Mouse (Mus musculus): ENCODE measurements around the gene Nsun7.
"Not testable (repeated sequence)": the region's sequence is repeated elsewhere in the genome, so short reads cannot be mapped to it uniquely, and the experiment has no call there.

The Nsun7 gene

DNA sequence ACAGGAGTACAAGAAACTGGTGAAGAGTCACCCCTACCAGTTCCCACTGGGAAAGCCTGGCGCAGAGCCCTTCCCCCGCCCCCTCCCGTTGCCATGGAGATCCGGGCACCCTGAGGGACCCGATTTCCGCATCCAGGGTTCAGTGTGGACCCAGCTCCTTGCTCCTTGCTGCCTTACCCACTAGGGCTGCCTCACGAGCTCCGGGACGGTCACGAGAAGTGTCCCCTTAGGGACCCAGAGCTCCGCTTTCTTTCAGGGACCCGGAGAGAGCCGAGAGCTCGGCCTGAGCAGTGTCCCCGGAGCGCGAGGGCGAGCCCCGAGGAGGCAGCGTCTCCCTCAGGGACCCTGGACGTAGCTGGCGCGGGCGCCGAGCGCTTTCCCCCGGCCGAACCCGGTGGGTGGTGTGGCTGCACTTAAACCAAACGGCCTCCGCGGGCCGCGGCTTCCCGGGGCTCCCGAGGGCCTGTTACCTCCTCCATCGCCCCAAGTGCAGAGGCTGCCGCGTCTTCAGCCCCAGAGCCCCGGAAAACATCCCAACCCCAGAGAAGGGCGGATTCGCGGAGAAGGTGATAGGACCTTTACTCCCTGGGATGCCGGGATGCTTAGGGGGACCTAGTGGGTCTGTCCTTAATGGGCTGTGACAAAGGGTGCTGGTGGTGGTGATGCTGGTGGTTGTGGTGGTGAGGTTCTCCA lies at the start of gene Nsun7:
Nsun7 (plus strand) TSS at position 142 of the 693 bp plus-strand sequence.
- no peak for DNase-seq (ENCODE audit: extremely low spot score, low read depth, low spot score)

DNA sequence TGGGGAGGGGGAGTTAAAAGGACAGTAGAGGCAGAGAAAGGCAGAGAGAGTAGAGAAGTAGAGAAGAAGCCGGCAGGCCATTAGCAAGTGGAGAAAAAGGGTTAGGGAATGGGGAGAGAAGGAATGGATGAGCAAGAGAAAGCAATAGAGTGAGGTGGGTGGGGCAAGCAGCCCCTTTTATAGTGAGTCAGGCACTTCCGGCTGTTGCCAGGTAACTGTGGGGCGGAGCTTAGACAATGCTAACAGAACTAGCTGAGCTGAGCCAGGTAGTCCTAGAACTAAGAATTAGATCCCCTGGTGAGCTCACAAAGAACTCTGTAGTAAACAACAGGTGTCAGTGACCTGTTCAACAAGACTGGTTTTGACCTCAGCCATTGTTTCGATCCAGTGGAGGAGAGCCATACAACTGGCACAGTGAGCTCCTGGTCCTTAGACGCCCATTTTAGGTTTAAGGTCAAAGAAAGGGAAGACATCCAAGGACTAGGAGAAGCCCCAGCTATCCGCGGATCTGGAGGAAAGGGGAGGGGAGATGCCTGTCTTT lies 45.2 kb upstream of the Nsun7 start:
- no peak for DNase-seq (ENCODE audit: extremely low spot score, low read depth, low spot score)

DNA sequence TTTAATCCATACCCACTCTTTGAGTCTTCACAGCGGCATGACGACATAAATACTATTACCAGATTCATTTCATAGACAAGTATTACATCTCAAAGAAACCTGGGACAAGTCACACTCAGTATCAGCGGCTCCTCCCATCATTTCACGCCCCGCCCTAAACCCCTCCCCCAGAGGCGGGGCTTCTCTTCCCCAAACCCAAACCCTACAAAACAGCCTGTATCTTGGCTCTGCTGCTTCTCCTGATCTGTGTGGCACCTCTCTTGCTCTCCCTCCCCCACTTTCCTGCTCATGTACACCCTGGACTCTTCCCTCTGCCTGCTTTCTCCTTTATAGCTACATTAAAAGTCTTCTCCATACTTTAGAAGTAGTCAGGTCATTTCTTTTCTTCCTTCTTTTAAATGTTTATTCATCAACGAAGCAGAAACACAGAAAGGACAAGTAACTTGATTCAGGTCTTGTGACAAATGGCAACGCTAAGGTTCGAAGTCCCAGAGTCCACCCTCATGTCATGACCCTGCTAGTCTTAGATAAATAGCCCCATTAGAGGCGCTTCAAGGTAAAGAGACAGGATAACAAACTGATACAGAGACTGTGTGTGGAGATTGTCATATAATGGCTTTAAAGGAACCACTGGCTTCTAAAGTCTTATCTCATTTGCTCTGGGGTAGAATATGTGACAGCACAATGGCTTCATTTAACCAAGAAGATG lies 44.0 kb upstream of the Nsun7 start:
- no peak for DNase-seq (ENCODE audit: extremely low spot score, low read depth, low spot score)

DNA sequence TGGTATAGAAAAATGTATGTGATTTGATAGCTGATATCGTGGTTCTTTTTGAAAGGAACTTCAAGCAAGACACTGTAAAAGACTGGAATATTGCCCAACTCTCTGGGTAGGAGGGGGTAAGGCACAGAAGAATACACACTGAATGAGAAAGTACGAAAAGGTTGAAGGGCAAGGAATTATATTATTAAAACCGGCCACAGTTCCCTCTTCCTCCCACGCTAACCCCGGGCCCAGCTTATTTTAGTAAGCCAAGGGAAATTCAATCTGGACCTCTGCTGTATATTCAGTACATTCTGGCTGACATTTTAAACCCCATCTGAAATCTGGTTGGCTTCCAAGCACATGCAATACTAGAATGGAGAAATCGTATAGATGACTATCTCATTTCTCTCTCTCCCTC lies 40.0 kb upstream of the Nsun7 start:
- no peak for DNase-seq (ENCODE audit: extremely low spot score, low read depth, low spot score)

DNA sequence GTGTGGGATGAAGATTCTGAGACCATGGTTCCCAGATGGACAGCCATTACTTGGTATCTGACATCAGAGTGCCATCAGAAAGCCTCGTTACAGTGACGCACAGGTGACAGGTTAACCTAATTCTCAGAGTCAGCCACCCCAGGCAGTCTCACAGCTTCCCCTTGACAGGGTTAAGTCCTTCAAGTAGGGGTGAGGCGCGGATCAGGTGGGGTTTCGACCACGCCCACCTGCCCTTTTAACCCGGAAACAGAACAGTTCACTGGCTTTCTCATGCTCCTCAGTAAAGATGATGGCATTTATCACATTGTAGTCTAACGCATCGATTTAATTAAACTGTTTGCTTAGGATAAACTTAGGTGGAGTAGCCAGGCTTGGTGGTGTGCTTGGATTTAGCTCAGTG lies 39.1 kb upstream of the Nsun7 start:
- no peak for DNase-seq (ENCODE audit: extremely low spot score, low read depth, low spot score)

DNA sequence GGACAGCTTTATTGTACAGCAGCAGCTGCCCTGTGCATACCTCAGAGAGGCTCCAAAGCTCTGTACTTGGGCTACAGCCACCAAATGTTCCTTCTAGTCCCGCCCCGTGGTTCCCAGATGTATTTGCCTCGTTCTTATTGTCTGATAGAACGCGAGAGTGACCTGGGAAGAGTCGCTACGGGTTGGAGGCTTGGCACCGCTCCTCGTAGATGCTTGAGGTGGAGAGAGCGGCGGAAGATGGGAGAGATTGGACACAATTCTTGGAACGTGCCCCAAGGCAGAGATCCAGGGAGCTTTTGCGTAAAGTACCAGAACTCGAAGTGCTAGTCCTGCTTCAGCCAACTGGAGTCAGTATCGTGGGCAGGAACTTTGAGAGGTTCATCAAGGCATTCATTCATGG lies 36.8 kb upstream of the Nsun7 start:
- DNase-seq (ENCODE audit: extremely low spot score, low read depth, low spot score) = no peak

DNA sequence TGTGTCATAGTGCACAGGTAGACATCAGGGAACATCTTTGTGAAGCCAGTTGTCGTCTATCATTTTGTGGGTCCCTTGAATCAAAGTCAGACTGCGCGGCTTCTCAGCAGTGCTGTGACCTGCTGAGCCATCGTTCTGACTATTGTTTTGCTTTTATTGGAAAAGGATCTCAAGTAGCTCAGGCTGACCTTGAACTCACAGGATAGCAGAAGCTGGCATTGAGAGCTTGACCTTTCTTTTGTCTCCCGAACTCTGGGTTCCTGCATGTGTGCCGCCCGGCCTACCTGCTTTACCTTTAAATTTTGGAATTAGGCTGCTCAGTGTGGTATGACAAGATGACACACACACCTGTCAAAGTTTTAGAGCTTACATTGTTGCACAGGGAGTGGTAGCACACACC lies 33.2 kb upstream of the Nsun7 start:
- DNase-seq (ENCODE audit: extremely low spot score, low read depth, low spot score) = no peak

DNA sequence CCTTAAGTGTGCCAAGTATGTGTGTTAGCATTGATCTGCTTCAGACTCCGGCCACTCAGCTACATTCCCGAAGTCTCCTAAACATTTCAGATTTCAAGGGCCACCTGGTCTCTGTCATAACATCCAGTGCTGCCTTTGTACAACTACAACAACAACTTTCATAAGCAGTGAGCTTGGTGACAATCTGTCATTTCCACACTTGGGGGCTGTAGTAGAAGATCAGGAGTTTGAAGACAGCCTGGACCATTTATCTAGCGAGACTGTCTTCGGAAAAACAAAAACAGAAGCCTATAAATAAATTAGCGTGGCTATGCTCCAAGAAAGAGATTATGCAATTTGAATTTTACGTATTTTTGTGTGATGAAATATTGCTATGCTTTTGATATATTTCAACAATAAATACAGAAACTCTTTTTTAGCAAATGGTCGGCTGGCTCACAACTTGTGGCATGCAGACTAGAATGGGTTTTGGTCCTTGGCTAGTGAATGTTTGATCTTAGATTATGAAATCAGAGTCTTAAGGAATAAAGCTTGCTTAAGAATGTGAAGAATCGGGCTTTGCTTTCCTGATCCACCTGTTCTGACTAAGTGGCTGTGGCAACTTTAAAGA lies 27.9 kb upstream of the Nsun7 start:
- no peak for DNase-seq (ENCODE audit: extremely low spot score, low read depth, low spot score)

DNA sequence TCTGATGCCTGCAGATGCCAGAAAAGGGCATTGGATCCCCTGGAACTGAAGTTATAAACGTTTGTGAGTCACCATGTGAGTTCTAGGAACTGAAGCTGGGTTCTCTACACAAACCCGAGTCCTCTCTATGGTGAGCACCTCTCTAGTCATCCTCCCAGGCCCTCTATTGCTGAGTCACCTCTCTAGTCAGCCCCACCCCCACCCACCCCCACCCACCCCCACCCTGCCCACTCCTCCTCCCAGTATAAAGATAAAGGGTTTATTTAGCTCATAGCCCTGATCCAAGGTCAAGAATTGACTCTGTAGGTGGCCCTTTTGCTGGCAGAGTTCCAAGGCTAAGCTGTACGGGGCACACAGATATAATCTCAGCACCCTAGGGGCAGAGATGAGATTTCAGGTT lies 27.2 kb upstream of the Nsun7 start:
- DNase-seq (ENCODE audit: extremely low spot score, low read depth, low spot score) = no peak

DNA sequence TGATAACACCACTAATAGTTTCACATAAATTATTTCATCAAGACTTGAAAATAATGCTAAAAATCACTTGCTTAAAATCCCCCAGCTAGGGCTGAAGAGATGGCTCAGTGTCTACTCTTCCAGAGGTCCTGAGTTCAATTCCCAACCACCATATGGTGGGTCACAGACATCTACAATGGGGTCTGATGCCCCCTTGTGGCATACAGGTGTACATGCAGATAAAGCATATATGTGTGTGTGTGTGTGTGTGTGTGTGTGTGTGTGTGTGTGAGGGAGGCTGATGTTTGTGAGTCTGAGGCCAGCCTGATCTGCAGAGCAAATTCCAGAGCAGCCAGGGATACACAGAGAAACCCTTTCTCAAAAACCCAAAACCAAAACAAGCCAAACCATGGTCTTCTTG lies 17.8 kb upstream of the Nsun7 start:
- DNase-seq (ENCODE audit: extremely low spot score, low read depth, low spot score) = no peak

DNA sequence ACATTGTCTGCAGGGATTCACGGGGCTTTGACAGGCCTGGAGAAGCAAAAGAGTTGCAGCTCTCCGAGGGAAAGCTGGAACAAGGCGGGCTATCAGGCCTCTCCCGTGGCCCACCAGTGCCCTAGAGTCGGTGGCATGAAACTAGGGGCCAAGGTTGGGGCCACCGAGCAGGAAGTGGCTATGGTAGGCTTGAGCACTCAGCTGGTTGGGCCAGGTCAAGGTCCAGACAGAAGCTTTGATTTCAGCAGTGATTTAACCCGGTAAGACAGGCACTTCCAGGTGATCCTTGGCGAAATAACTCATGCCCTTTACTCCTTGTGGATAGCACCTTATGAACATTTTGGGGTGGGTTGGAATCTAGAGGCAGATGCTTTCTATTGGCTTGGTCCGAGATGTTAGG lies 16.2 kb upstream of the Nsun7 start:
- no peak for DNase-seq (ENCODE audit: extremely low spot score, low read depth, low spot score)

DNA sequence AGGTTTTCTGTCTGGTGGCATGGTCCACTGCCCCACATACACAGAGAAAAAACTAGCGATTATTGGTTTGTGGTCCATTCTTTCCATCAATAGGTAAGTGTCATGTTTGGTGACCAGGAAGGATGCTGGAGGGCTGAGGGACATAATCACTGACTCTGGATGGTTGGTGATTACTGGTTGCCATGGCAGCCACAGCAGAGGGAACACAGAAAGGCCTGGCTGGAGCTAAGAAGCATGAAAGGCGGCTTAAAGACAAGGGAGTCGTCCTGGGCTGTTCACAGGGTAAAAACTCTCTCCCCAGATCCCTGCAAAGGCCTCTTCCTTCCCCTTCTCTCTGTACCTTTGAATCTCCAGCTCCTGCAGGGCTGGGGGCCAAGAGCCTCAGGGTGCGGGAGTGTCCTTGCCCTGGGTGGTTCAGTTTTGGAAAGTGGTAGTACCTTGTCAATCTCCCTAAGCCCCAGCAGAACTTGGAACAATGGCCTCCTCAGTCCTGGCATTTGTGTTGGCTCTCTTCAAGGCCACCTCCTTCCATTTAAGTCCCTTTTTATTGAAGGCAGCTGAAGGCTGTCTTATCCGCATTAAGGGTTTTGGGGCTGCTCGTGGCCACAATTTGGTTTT lies 15.5 kb upstream of the Nsun7 start:
- no peak for DNase-seq (ENCODE audit: extremely low spot score, low read depth, low spot score)

DNA sequence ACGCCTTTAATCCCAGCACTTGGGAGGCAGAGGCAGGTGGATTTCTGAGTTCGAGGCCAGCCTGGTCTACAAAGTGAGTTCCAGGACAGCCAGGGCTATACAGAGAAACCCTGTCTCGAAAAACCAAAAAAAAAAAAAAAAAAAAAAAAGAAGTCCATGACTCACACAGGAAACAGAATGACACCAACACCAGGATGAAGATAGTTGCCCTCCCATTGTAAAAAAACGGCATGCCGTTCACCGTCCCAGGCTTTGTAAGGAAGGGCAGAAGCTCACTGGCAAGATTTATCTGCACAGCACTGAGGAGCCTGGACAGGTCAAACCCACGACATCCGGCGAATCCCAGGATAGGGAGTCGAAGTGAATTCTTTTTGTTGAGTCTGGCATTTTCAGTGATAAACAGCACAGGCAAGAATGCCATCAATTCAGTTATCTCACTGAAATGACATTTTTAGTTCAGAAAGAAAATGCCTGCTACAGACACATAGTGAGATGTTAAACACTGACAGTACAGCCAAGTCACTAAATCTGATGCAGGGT lies 13.7 kb upstream of the Nsun7 start:
- DNase-seq (ENCODE audit: extremely low spot score, low read depth, low spot score) = no peak

DNA sequence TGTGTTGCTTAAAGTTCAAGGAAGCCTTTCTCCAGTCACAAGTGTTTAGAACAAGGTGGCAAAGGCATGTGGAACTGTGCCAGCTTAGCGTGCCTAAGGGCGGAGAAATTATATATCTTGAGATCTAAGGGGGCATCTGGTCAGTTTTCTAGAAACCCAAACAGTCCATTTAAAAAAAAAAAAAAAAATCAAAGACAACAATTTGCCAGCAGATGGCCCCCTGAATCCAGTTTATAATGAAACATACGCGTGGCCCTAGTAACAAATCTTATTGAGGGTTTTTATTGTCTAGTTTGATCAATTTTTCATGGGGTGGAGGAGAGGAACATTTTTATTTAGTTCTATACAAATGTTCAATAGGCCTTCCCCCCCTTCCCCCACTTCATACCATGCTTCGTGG lies 6.5 kb upstream of the Nsun7 start:
- no peak for DNase-seq (ENCODE audit: extremely low spot score, low read depth, low spot score)

DNA sequence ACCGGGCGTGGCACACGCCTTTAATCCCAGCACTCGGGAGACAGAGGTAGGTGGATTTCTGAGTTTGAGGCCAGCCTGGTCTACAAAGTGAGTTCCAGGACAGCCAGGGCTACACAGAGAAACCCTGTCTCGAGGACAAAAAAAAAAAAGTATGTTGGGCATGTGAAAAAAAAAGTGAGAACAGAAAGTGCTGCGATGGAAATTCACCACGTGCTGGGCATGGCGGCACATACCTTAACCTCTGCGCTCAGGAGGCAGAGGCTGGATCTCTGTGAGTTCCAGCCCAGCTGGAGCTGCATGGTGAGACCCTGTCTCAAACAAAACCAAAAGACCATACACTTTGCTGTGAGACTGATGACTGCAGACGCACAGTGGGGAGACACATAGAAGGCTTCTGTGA lies 4.7 kb upstream of the Nsun7 start:
- no peak for DNase-seq (ENCODE audit: extremely low spot score, low read depth, low spot score)

DNA sequence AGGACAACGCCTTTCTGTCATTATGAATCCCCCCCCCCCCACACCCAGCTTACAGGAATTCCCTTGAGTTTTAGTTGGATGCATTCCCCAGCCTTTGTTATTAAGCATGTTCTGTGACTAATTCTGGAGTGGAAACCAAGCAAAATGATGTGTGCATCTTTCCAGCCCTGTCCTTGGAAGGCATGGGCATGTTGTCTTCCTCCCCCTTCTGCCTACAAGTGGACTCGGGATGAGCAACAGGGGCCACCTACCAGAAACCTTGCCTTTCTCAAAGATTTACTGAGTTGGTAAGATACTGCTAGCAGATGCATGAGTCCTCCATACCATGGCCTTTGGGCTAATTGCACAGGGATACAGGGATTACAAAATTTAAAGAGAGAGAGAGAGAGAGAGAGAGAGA lies 697 bp upstream of the Nsun7 start:
- DNase-seq (ENCODE audit: extremely low spot score, low read depth, low spot score) = no peak

DNA sequence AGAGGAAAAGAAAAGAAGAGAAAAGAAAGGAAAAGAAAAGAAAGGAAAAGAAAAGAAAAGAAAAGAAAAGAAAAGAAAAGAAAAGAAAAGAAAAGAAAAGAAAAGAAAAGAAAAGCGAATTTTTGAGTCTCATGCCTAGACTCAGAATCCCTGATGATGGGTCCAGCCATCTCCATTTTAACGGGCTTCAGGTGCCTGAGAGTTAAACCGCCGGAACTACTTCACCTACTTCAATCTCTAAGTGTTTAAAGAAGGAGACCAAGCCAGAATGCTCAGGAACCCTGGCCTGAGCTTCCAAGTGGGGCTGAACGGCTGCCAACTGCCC lies 304 bp upstream of the Nsun7 start:
- DNase-seq (ENCODE audit: extremely low spot score, low read depth, low spot score) = not testable (repeated sequence)

DNA sequence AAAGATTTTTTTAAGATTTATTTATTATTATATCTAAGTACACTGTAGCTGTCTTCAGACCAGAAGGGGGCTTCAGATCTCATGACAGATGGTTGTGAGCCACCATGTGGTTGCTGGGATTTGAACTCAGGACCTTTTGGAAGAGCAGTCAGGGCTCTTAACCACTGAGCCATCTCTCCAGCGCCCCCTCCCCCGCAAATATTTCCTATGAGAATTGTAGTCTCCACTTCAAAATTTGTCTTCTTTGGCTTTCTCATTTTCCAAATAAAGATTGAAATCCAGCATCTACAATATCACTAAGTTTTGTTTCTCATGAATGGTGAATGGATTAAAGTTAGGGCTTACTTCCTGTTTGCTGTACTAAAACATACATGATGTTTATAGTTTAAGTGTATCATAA lies 2.8 kb downstream of the Nsun7 start:
- no peak for DNase-seq (ENCODE audit: extremely low spot score, low read depth, low spot score)

DNA sequence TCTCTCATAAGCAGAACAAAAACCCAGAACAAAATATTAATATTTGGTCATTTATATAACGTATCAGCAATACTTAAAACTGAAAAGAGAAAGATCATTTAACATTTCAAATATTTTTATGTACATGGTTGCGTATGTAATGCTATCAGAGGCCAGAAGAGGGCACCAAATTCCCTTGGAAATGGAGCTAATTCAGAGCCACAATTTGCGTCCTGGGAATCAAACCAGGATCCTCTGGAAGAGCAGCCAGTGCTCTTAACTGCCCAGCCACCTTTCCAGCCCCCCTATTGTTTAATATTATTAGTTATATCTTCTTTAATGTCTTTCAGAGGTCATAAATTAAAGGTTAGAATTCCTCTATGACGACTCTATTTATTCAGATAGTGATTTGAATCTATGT lies 3.7 kb downstream of the Nsun7 start:
- DNase-seq (ENCODE audit: extremely low spot score, low read depth, low spot score) = no peak

DNA sequence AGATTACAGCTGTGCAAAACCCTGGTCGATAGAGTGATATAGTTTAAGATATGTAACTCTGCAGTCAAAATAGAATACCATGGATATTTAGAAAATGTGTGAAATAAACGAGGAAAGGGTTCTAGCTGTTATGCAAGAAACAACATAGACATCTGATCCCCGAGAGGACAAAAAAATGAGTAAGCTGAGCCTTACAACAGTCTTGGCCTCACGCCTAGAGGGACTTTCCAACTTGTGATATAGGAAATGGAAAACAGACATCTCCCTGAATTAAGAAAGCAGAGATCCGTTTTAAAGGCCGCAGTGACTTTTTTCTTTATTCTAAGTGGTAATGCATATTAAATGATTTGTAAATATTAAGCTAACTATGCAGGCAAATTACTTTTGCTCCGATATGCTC lies 9.9 kb downstream of the Nsun7 start:
- no peak for DNase-seq (ENCODE audit: extremely low spot score, low read depth, low spot score)

DNA sequence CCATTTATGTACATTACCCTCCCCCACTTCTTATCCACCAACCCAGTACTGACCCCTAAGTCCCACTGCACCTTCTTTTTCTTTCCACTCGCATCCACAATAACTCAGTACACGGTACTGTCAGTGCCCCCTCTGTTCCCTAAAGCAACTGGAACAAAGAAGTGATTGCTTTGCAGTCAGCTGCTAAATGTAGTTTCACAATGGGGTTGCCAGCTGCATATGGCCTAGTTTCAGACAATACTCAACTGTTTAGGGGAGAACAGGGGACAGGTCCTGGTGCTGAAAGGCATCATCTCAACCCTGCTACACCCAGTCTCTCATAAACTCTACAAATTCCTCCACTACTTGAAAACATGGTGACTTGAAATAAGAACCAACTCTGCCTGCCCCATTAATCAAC lies 11.4 kb downstream of the Nsun7 start:
- DNase-seq (ENCODE audit: extremely low spot score, low read depth, low spot score) = no peak

DNA sequence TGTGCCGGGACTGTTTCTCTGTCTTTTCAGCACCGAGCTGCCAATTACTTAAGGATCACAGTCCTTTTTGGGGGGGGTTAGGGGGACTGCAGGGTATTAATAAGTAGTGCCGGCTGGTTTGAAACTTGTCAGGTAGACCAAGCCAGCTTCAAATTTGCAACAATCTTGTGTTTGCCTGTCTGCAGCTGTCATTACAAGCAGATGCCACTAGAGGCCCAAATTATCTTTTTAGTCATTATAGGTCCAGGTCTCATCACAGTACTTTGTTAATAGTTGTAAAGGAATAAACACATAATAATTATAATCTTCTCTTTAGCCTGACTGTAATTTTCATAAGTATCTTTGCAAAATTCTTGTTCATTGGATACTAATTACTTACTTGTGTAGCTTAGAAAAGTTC lies 14.7 kb downstream of the Nsun7 start:
- no peak for DNase-seq (ENCODE audit: extremely low spot score, low read depth, low spot score)
